Mouse (Mus musculus): ENCODE measurements around the gene Umad1.

GRCm38 (mm10) chr6:8374712-8375111 lies 115.6 kb downstream of the Umad1 start:
- TF ChIP-seq POLR2A (IDR thresholded peaks at IDR 0.05; ENCODE audit: borderline replicate concordance, extremely low read depth, insufficient read depth, insufficient read length, poor library complexity, severe bottlenecking) (no peak), CTCF (IDR thresholded peaks at IDR 0.05; ENCODE audit: borderline replicate concordance, extremely low read depth, insufficient read depth, insufficient read length) (no peak)

Data from brain, embryonic 14.5 days (tissue).